Mouse (Mus musculus): ENCODE results near the gene Zic3.

DNA sequence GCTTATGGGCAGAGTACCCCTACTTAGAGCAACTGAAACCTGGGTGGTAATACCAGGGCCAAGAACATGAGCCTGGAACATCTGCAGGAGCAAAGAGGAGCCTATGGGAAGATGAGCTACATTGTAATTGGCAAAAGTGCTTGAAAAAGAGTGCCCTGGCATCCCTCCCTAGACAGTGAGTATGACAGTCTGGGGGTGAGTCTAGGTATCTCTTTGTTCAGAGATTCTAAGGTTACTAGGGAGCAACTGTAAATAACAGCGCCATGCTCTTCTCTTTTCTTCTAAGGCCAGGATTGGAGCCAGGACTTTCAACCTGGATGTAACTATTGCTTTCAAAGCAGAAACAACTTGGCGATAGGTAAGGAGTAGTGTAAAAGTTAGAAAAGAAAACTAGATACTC is at the start of gene Zic3:
- TF ChIP-seq GATA1 (IDR thresholded peaks at IDR 0.05; ENCODE audit: low read length): no peak
- no peak for TF ChIP-seq TAL1 (IDR thresholded peaks at IDR 0.05; ENCODE audit: low read length)
